Mouse (Mus musculus) CD4-positive, CD25-positive, alpha-beta regulatory T cell, adult 2 months (primary cell): ENCODE measurements around the gene Bves.
"Not testable (repeated sequence)": the region's sequence is repeated elsewhere in the genome, so short reads cannot be mapped to it uniquely, and the experiment has no call there.

Experiments used
- DNase-seq: peaks from one replicate; pipeline ENCODE4 v3.0.0-alpha.2; 2012; ENCODE audit warnings: low read depth, low spot score

Bves gene

DNA sequence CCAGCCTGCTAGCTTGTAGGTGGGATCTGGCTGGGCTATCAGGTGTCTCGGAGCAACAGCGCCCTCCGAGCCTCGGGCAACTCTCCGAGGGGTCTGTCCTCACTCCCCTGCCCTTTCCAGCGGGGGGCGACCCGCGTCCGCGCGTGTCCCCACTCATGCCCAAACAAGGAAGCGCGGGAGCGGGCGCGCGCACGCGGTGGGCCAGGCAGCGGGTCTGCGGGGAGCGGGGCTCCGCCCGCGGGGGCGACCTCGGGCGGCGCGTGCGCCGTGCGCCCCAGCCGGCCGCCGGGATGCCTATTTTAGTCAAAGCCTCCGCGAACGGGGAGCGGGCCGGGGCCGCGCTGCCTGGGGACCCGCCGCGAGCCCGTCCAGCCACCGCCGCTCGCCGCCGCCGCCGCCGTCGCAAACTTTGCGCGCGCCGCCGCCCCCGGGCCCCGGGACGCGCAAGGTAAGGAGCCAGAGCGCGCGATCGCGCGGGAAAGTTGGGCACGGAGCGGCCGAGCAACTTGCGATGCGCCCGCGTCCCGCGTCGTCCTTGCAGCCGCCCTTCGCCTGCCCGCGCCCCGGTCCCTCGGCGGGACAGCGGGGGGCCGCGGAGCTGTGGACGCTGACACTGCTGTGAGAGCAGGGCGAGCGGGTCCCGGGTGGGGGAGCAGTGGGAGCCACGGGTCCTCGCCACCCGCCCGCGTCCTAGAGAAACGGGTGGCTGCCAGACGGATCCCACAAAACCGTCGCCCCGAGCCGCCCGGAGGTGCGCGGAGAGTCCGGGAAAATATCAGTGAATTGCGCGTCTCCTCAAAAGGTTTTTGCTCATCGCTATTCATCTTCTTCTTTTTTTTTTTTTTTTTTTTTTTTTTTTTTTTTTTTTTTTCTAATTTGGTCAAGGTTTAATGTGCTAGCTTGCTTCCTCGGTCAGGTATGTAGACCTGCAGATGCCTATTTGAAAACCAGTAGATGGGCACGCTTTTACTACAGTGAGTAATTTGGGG, at the start of gene Bves:
Gene Bves, plus strand, starts transcription at position 339 of the 989 bp plus-strand sequence.
- DNase-seq: no peak

DNA sequence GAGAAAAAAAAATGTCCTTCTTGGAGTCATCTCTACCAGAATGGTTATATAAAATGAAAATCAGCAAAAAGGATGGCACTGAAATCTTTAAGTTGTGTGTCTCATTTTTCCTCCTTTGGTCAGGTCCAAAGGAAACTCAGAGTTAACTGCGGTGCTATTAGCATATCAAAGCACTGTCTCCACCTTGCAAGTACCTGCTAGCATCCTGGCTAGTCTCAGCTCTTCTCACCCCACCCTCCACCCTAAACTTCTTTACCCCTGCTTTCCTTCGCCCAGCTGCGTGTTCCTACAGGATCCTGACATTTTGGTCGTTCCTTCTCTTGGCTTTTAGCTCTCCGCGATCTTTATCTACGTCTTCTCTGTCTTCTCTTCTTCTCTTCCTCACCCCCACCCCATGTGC, 47.2 kb upstream of the Bves start:
- DNase-seq: no peak

DNA sequence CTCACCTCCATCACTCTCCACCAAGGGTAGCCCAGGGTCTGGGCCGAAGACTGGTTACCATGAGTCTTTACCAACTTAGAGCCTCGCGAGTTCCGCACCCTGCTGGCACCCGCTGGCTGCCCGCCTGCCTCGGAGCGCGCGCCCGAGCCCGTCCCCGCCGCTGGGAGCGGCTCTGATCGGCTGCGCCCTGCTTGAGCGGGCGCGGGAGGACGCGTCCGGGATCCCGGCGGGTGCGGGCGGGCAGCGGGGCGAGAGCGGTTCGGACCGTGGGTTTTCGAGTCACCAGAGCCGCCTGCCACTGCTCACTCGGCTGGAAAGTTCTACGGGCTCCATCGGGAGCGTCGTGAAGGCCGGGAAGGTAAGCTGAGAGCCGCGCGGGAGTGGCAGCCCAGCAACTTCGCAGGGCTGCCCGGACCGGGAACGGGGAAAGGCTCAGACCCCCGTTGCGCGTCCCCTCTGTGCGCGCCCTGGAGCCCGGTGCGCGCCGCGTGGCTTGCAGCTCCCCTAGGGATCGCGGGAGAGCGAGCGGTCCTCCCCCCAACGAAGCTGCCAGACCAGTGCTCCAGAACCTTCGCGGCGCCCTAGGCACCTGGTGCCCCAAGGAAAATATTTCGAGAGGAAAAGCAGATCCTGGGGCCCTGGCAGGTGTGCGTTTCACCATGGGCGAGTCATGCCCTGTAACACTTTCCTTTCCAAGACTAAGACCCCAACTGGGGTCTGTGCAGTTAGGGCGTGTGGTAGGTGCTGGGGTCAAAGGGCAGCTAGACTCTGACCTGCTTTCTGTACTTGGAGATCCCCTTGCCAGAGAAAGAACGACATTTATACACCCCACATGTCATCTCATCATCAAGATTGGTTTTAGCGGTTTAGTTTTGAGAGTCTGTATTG, 46.1 kb upstream of the Bves start:
- no peak for DNase-seq

- DNase-seq: no peak
Measured at GRCm38 (mm10) chr10:45290618-45291017, 45.0 kb upstream of the Bves start.

GRCm38 (mm10) chr10:45292159-45292558, 43.4 kb upstream of the Bves start:
- DNase-seq: not testable (repeated sequence)

DNA sequence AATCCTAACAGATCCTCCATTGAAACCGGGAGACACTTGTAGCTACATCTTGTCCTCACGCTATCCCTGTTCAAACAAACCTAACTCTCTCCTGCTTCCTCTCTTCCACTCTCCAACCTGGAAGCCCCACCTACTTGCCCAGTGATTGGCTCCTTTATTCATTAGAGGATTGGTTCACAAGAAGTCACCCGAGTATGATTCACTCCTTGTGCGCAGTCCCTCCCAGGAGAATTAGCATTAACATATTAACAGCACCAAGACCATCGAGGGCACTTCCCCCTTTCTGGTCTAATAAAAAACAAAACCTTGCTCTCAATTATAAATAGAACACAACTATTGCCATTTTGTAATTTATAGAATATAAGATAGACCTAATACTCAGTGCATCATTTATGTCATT, 40.5 kb upstream of the Bves start:
- DNase-seq: no peak

DNA sequence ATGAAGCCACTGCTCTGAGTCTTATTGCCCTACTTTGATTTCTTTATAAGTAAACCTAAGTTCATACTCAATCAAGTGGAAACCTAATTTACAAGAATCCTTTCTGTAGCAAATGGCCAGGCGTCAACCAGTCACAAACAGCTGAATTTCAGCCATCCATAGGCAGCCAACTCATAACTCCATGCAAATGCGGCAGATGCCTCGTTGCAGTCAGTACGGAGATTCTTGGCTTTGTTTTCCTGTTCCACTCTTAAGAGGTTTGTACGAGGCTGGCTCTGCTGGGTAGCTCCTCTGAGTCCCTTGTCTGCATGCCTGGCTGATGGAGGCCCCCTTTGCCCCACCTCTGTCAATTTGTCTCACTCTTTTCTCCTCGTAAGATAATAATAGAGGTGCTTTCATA, 37.1 kb upstream of the Bves start:
- DNase-seq: no peak

GRCm38 (mm10) chr10:45299509-45299908, 36.1 kb upstream of the Bves start:
- no peak for DNase-seq

DNA sequence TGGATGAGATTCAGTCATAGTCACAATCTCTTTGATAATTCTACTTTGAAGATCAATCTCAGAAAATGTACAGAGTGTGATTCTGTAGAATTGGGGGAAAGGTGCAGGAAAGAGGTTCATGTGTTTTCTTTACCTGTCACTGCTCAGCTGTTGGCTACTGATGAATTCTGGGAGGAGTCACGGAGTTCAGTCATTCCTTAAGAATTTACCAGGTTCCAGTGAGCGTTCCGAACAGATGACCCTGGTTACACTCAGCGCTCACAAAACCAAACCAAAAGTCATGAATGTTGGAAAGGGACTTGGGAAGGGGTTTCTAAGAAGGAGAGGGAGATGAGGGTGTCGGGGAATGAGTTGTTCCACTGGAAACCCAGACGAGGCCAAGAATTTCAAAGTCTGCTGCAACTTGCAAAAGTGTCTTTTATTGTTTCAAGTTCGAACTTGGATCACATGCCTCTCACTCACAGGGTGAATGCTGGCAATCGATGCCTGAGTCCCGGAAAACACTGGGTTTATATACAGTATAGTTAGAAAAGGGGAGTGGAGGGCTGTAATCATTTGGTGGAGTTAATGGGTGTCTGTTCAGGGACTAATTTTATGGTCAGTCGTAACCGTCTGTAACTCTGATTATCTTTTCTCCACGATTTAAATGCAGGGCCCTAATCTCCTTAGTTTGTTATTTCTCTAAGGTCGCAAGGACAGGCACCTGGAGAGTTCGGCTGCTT, 32.1 kb upstream of the Bves start:
- no peak for DNase-seq

DNA sequence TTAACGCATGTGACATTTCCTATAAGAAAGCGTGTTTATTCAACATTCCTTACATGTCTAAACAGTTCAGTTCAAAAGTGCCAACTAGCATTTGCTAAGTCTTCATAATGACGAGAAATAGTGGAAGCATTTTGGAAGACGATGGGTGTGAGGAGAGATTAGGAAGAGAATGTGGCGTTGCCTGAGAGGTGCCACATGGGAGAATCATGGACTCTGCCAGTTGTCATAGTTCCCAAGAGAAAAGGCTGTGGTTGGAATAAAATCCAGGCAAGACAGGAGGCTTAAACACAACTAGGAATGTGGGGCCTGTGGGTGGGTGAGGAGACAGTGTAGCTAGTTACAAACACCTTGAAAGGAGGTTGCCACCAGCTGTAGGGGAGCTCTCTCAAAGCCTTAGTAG, 30.4 kb upstream of the Bves start:
- DNase-seq: no peak

DNA sequence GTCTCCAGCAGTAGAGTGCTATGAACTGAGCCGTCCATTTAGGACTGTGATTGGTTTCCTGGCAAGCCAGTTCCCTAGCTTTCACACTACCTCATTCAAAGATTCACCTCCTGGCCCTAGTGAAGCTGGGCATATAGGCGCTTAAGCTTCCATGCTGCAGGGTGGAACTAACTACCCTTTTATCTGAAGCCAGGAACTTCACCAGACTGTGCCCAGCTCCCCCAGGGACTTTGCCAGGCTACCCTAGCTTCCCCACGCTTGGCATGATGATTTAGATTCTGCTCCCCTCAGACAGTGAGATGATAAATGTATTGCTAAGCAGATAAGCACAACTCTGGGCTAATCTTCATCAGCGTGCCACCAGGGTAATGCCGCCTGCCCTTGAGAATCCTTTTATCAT, 24.4 kb upstream of the Bves start:
- no peak for DNase-seq

- no peak for DNase-seq
Measured at GRCm38 (mm10) chr10:45311624-45312023, 23.9 kb upstream of the Bves start.

DNA sequence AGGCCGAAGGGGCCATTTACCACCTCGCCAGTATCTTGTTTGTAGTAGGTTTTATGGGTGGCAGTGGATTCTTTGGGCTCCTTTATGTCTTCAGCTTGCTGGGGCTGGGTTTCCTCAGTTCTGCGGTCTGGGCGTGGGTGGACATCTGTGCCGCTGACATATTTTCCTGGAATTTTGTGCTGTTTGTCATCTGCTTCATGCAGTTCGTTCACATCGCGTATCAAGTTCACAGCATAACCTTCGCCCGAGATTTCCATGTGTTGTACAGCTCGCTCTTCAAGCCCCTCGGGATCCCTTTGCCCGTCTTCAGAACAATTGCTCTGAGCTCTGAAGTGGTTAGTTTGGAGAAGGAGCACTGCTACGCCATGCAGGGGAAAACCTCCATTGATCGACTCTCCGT, 20.7 kb upstream of the Bves start:
- no peak for DNase-seq

DNA sequence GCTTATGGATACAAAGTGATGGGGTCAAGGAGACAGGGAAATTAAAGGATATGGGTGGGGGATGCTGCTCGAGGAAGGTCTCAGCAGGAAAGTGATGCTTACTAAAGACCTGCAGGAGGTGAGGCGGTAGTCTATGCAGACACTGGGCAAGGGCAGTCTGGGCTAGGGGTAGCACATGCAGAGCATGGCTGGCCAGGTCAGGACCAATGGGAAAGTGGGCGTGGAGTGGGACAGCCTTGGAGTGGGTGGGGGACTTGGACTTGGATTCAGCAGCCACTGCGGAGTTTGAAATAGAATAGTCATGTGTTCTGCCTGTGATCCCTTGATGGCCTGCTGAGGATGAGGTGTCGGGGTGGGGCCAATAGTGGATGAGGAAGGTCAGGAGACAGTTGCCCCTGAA, 16.6 kb upstream of the Bves start:
- no peak for DNase-seq

- DNase-seq: no peak
Measured at GRCm38 (mm10) chr10:45320296-45320695, 15.3 kb upstream of the Bves start.

DNA sequence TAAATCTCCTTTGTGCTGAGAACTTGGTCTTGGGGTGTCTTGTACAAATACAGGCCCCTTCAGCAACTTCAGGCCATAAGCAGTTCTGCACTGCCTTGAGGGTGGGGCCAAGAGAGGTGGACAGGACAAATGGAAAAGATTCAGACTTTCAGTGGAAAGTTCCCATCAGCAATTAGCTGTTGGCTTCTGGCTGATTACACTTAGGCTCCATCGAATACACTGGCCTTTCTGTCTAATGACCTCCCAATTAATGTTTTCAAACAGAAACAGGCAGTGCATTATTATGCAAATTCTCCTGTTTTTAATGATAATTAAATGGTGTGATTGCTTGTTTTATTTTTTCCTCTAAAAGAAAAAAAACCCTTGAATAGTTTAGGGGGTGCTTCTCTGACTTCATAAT, 11.4 kb upstream of the Bves start:
- no peak for DNase-seq

DNA sequence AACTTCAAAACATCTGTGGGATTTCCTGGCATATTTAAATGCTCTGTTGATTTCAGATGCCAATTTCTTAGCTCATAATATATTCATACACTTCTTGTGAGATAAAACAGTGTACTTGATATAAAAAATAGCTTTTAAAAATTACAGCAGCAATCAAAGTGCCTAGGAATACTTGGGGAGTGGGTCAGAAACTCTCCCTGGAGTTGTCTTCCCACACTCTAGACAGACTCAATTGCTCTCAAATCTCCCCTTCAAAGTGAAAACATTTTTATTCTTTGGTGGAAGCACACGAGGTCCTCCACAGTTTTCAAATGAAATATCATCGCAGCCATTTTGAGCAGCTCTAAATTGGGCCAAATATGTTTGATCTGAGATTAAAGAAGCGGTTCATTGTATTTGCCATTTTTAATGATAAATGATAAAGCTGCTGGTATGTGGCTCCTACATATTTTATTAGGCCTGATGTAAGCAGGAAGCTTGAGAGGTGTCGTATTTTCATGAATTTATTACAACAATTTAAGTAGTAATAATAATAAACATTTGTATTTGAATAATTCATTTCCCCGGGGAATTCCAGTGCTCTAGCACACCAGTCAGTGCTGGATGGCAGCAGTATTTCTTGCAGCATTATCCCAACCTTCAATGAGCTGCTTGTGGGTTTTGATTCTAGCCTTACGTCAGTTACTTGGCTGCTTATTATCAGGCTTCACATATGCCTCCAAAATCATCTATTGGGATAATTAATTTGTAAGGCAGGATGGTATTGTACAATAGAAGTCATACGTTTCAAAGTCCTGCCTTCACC, 7.2 kb upstream of the Bves start:
- no peak for DNase-seq

DNA sequence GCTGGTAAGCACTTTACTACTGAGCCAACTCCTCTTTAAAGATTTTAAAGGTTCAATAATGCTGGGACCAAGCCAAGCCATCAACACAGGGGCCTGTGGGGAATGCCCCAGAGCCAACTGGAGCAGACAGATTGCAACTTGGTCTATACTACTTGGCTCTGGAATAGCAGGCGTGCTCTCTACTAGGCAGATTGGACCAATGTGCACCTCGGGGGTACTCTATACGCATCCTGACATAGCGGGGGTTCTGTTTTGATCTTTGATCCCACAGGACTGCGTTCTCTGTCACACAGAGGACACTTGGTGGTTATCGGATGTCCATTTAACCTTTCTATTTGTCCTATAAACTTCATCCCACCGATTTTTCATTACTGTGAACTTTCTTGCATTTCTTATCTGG, 647 bp upstream of the Bves start:
- DNase-seq: no peak

DNA sequence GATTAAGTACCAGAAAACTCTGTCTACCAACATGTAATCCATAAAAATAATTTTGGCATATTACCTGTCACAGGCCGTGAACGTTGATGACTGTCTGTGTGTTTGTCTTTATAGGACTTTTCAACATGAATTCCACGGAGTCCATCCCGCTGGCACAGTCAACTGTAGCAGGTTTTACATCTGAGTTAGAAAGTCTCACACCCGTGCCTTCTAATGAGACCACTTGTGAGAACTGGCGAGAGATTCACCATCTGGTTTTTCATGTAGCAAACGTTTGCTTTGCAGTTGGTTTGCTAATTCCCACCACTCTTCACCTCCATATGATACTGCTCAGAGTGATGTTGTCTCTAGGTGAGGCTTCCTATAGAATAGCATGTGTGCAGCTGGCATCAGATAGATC, 3.5 kb downstream of the Bves start:
- DNase-seq: no peak

DNA sequence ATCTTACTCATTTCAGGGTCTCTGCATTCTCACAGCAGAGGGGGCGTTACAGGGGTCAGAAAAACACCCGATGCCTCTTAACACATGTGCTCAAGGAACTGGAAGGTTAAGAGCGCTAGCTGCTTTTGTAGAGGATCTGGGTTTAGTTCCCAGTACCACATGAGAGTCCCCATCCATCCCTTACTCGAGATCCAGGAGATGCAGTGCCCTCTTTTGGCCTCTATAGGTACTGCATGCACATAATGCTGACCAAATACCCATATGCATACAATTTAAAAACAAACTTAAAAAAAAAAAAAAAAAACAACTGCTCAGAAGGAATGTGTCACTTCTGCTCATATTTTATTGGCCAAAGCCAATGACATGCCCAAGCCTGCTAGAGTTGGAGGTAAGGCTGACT, 8.8 kb downstream of the Bves start:
- no peak for DNase-seq

- no peak for DNase-seq
Measured at GRCm38 (mm10) chr10:45345217-45345616, 9.6 kb downstream of the Bves start.
